ENCODE assay signal across 8 mouse cellular contexts in genomic region chr13:74096715-74097363, GRCm38 (mm10). TPM values are rescaled to one million over a fixed set of nuclear protein-coding genes. Genes with fewer than 3 reads are reported as not detected.
DNase-seq lines count a peak whose midpoint lies in the region; ATAC-seq and TF ChIP-seq lines count a peak whose summit lies in the region.

No protein-coding gene starts in this region.

- H3K9ac ChIP-seq in heart, embryonic 15.5 days, result no peak overlapping the region
- H3K9ac ChIP-seq in liver, embryonic 14.5 days (replicated peaks), result no peak overlapping the region
- H3K9ac ChIP-seq in neural tube, embryonic 15.5 days (replicated peaks), result no peak overlapping the region

- H3K4me3 ChIP-seq in heart, embryonic 15.5 days, result no peak overlapping the region
- no peak overlapping the region for H3K4me3 ChIP-seq in liver, embryonic 14.5 days (ENCODE audit: insufficient read depth in 1 of 2, low read depth in 2 of 2, low read length in 2 of 2)
- no peak overlapping the region for H3K4me3 ChIP-seq in neural tube, embryonic 15.5 days (replicated peaks)

- peak; percentile 44; the same call in 1 of the 2 replicates for ATAC-seq in heart, embryonic 15.5 days (replicated peaks; ENCODE audit: insufficient number of reproducible peaks, insufficient read depth, low FRiP score, low read depth)
- ATAC-seq in liver, embryonic 14.5 days (ENCODE audit: insufficient read depth), result no peak
- peak; percentile 86; the same call in 1 of the 2 replicates for ATAC-seq in neural tube, embryonic 15.5 days (ENCODE audit: low FRiP score)

- no peaks in the 10 kb centered on the region for H3K36me3 ChIP-seq in heart, embryonic 15.5 days
- no peaks in the 10 kb centered on the region for H3K36me3 ChIP-seq in liver, embryonic 14.5 days (replicated peaks; ENCODE audit: control insufficient read depth, insufficient read depth, low read depth)
- no peaks in the 10 kb centered on the region for H3K36me3 ChIP-seq in neural tube, embryonic 15.5 days

- TF ChIP-seq CTCF in liver, embryonic 14.5 days (IDR thresholded peaks at IDR 0.05; ENCODE audit: low read depth), result peak; percentile 79

- H3K9me3 ChIP-seq in heart, embryonic 15.5 days (replicated peaks), result no peaks in the 10 kb centered on the region
- no peaks in the 10 kb centered on the region for H3K9me3 ChIP-seq in liver, embryonic 14.5 days (ENCODE audit: control insufficient read depth, low read length)
- no peaks in the 10 kb centered on the region for H3K9me3 ChIP-seq in neural tube, embryonic 15.5 days (replicated peaks)

- no peak for TF ChIP-seq EP300 in liver, embryonic 14.5 days (IDR thresholded peaks at IDR 0.05; ENCODE audit: low read depth)

- H3K4me2 ChIP-seq in heart, embryonic 15.5 days, result no peak overlapping the region
- H3K4me2 ChIP-seq in liver, embryonic 14.5 days (ENCODE audit: low read depth), result no peak overlapping the region
- no peak overlapping the region for H3K4me2 ChIP-seq in neural tube, embryonic 15.5 days

- WGBS in heart, embryonic 15.5 days, result 28% methylated on average over 2 of the region's 2 CpGs
- 30% methylated on average over 2 of the region's 2 CpGs for WGBS in liver, embryonic 14.5 days (ENCODE audit: insufficient replicate concordance)
- 45% methylated on average over 2 of the region's 2 CpGs for WGBS in neural tube, embryonic 15.5 days

- no peaks in the 10 kb centered on the region for H3K27me3 ChIP-seq in heart, embryonic 15.5 days
- no peaks in the 10 kb centered on the region for H3K27me3 ChIP-seq in liver, embryonic 14.5 days (ENCODE audit: control insufficient read depth, insufficient read depth, low read length)
- no peaks in the 10 kb centered on the region for H3K27me3 ChIP-seq in neural tube, embryonic 15.5 days (replicated peaks)

- peak; percentile 33 for DNase-seq in CD4-positive helper T cell, adult 2 months (ENCODE audit: low read depth, low spot score)
- DNase-seq in ZHBTc4 (ENCODE audit: low read depth, low spot score), result peak; percentile 67
- peak; percentile 78 for DNase-seq in embryo, embryonic 10.5 days (ENCODE audit: low spot score)
- DNase-seq in kidney, postnatal 10 days, result peak; percentile 83
- DNase-seq in liver, embryonic 14.5 days (ENCODE audit: low read depth in 3 of 3, low spot score in 3 of 3), result peak; percentile 13 to 30 (median 22)
- peak; percentile 50 for DNase-seq in urinary bladder, adult 2 months (ENCODE audit: low spot score)

- H3K27ac ChIP-seq in heart, embryonic 15.5 days, result no peak overlapping the region
- H3K27ac ChIP-seq in liver, embryonic 14.5 days, result no peak overlapping the region
- H3K27ac ChIP-seq in neural tube, embryonic 15.5 days (replicated peaks), result no peak overlapping the region

- H3K4me1 ChIP-seq in heart, embryonic 15.5 days (replicated peaks), result peaks cover 16% of the 10 kb centered on the region
- no peaks in the 10 kb centered on the region for H3K4me1 ChIP-seq in liver, embryonic 14.5 days (replicated peaks; ENCODE audit: control insufficient read depth in 2 of 2, insufficient read depth in 2 of 2, low read length in 1 of 2)
- H3K4me1 ChIP-seq in neural tube, embryonic 15.5 days, result no peaks in the 10 kb centered on the region

RNA-seq across cellular contexts. Expression of gene Slc9a3, which starts 24.4 kb away (rescaled TPM):
- 0.09 TPM in 1 of 2 replicates, not detected in the other for polyA plus RNA-seq in heart, embryonic 15.5 days (2015; fragmentation: Nextera tagmentation; extraction: Ambion mirVana)
- polyA plus RNA-seq in liver, embryonic 14.5 days (2012; rRNA removed), result not detected in 2 replicates
- not detected in 2 replicates for polyA plus RNA-seq in liver, embryonic 14.5 days (2014; fragmentation: Nextera tagmentation; extraction: Ambion mirVana)
- 0.23 and 0.46 TPM in 2 replicates for polyA plus RNA-seq in neural tube, embryonic 15.5 days (2015; fragmentation: Nextera tagmentation; extraction: Ambion mirVana)
- 0.03 and 0.04 TPM in 2 replicates for polyA plus RNA-seq in urinary bladder, adult 2 months (2012; rRNA removed)

RNA-seq across cellular contexts. Expression of gene Cep72, which starts 34.7 kb away (rescaled TPM):
- 8.8 and 9.3 TPM in 2 replicates for polyA plus RNA-seq in heart, embryonic 15.5 days (2015; fragmentation: Nextera tagmentation; extraction: Ambion mirVana)
- 5.2 and 5.5 TPM in 2 replicates for polyA plus RNA-seq in liver, embryonic 14.5 days (2012; rRNA removed)
- polyA plus RNA-seq in liver, embryonic 14.5 days (2014; fragmentation: Nextera tagmentation; extraction: Ambion mirVana), result 8.5 and 8.6 TPM in 2 replicates
- 7.5 and 7.9 TPM in 2 replicates for polyA plus RNA-seq in neural tube, embryonic 15.5 days (2015; fragmentation: Nextera tagmentation; extraction: Ambion mirVana)
- polyA plus RNA-seq in urinary bladder, adult 2 months (2012; rRNA removed), result 4.2 and 5.2 TPM in 2 replicates

Comparison
In these comparisons a context has a peak if more than half of its experiments do, and no peak if none do; other contexts are left out.
1. DNase-seq: peak in every context shown above with its lines; median percentile 83 in kidney, postnatal 10 days; 78 in embryo, embryonic 10.5 days; 67 in ZHBTc4; 50 in urinary bladder, adult 2 months; 33 in CD4-positive helper T cell, adult 2 months; 22 in liver, embryonic 14.5 days.